Mouse (Mus musculus): Measurements from ENCODE around the gene Mfsd6. TPM values are rescaled to one million over a fixed set of nuclear protein-coding genes. Genes with fewer than 3 reads are reported as not detected.
"Not testable (repeated sequence)": the region's sequence is repeated elsewhere in the genome, so short reads cannot be mapped to it uniquely, and the experiment has no call there.

Gene Mfsd6
- total RNA-seq, 1 experiment, result 0.98 TPM

DNA sequence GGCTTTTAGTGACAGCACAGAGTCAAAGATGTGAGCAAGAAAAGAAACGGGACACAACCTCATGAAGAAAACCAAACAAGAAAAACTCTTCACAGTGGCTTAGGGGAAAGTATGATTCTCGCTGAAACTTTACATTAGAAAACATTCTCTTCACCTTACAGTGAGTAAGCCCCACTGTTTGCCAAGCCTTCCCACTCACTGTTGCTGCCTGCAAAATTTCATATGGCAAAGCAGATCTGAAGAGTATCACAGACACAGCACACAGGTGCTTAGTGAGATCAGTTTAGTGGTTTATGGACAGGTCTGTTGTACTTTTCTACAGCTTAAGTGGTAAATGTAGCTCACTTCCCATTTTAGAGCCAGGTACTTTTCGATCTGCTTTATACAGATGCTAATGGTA is 20.2 kb downstream of the Mfsd6 start:
- Histone ChIP-seq H3K27ac (ENCODE audit: insufficient read depth, low read depth, low read length, poor library complexity, severe bottlenecking) (no peak overlapping the region), H3K4me1 (ENCODE audit: control insufficient read depth in 2 of 2, insufficient read depth in 2 of 2, low read length in 2 of 2, poor library complexity in 1 of 2) (no peaks in the 10 kb centered on the region), H3K36me3 (ENCODE audit: control insufficient read depth, insufficient read depth, low read length, poor library complexity, severe bottlenecking) (no peaks in the 10 kb centered on the region), H3K4me3 (ENCODE audit: insufficient read depth in 1 of 2, low read depth in 1 of 2, low read length in 2 of 2, poor library complexity in 1 of 2, severe bottlenecking in 1 of 2) (no peak overlapping the region), H3K9ac (ENCODE audit: insufficient read depth, low read depth, low read length, poor library complexity, severe bottlenecking) (no peak overlapping the region), H3K9me3 (ENCODE audit: control insufficient read depth, insufficient read depth, low read depth, low read length) (no peaks in the 10 kb centered on the region)
- in situ Hi-C loops (cut with MboI; ENCODE audit: low sequenced_read_pairs in 2 of 2, unreplicated experiment in 2 of 2), result no loop called here
- DNase-seq (ENCODE audit: low read depth, low spot score), result no peak
- no peak for TF ChIP-seq MAFK (IDR thresholded peaks at IDR 0.05; ENCODE audit: insufficient read depth, low read depth, low read length)
- TF ChIP-seq HCFC1 (IDR thresholded peaks at IDR 0.05; ENCODE audit: borderline replicate concordance, insufficient read depth, low read length), result no peak
- TF ChIP-seq ZNF384 (IDR thresholded peaks at IDR 0.05; ENCODE audit: low read depth, low read length), result no peak
- no peak for TF ChIP-seq ZC3H11A (IDR thresholded peaks at IDR 0.05; ENCODE audit: borderline replicate concordance, low read depth, low read length)
- TF ChIP-seq CHD2 (IDR thresholded peaks at IDR 0.05; ENCODE audit: low read depth, low read length), result no peak

- H3K36me3 ChIP-seq (ENCODE audit: control insufficient read depth, insufficient read depth, low read length, poor library complexity, severe bottlenecking), result no peaks in the 10 kb centered on the region
- in situ Hi-C loops (cut with MboI; ENCODE audit: low sequenced_read_pairs in 2 of 2, unreplicated experiment in 2 of 2), result no loop called here
- no peak overlapping the region for H3K9ac ChIP-seq (ENCODE audit: insufficient read depth, low read depth, low read length, poor library complexity, severe bottlenecking)
- DNase-seq (ENCODE audit: low read depth, low spot score), result no peak
- no peak overlapping the region for H3K27ac ChIP-seq (ENCODE audit: insufficient read depth, low read depth, low read length, poor library complexity, severe bottlenecking)
- no peaks in the 10 kb centered on the region for H3K4me1 ChIP-seq (ENCODE audit: control insufficient read depth in 2 of 2, insufficient read depth in 2 of 2, low read length in 2 of 2, poor library complexity in 1 of 2)
- no peaks in the 10 kb centered on the region for H3K9me3 ChIP-seq (ENCODE audit: control insufficient read depth, insufficient read depth, low read depth, low read length)
- TF ChIP-seq CHD2 (IDR thresholded peaks at IDR 0.05; ENCODE audit: low read depth, low read length) (no peak), MAFK (IDR thresholded peaks at IDR 0.05; ENCODE audit: insufficient read depth, low read depth, low read length) (no peak), ZC3H11A (IDR thresholded peaks at IDR 0.05; ENCODE audit: borderline replicate concordance, low read depth, low read length) (no peak), ZNF384 (IDR thresholded peaks at IDR 0.05; ENCODE audit: low read depth, low read length) (no peak), HCFC1 (IDR thresholded peaks at IDR 0.05; ENCODE audit: borderline replicate concordance, insufficient read depth, low read length) (no peak)
- H3K4me3 ChIP-seq (ENCODE audit: insufficient read depth in 1 of 2, low read depth in 1 of 2, low read length in 2 of 2, poor library complexity in 1 of 2, severe bottlenecking in 1 of 2), result no peak overlapping the region
Measured at GRCm38 (mm10) chr1:52702738-52703491, 24.3 kb downstream of the Mfsd6 start.

GRCm38 (mm10) chr1:52701941-52702340 is 25.3 kb downstream of the Mfsd6 start:
- H3K27ac ChIP-seq (ENCODE audit: insufficient read depth, low read depth, low read length, poor library complexity, severe bottlenecking), result no peak overlapping the region
- no peak overlapping the region for H3K9ac ChIP-seq (ENCODE audit: insufficient read depth, low read depth, low read length, poor library complexity, severe bottlenecking)
- TF ChIP-seq MAFK (IDR thresholded peaks at IDR 0.05; ENCODE audit: insufficient read depth, low read depth, low read length) (no peak), HCFC1 (IDR thresholded peaks at IDR 0.05; ENCODE audit: borderline replicate concordance, insufficient read depth, low read length) (no peak), CHD2 (IDR thresholded peaks at IDR 0.05; ENCODE audit: low read depth, low read length) (no peak), ZC3H11A (IDR thresholded peaks at IDR 0.05; ENCODE audit: borderline replicate concordance, low read depth, low read length) (no peak), ZNF384 (IDR thresholded peaks at IDR 0.05; ENCODE audit: low read depth, low read length) (no peak)
- H3K4me1 ChIP-seq (ENCODE audit: control insufficient read depth in 2 of 2, insufficient read depth in 2 of 2, low read length in 2 of 2, poor library complexity in 1 of 2), result no peaks in the 10 kb centered on the region
- H3K36me3 ChIP-seq (ENCODE audit: control insufficient read depth, insufficient read depth, low read length, poor library complexity, severe bottlenecking), result no peaks in the 10 kb centered on the region
- in situ Hi-C loops (cut with MboI; ENCODE audit: low sequenced_read_pairs in 2 of 2, unreplicated experiment in 2 of 2), result no loop called here
- no peak for DNase-seq (ENCODE audit: low read depth, low spot score)
- H3K4me3 ChIP-seq (ENCODE audit: insufficient read depth in 1 of 2, low read depth in 1 of 2, low read length in 2 of 2, poor library complexity in 1 of 2, severe bottlenecking in 1 of 2), result no peak overlapping the region
- no peaks in the 10 kb centered on the region for H3K9me3 ChIP-seq (ENCODE audit: control insufficient read depth, insufficient read depth, low read depth, low read length)

DNA sequence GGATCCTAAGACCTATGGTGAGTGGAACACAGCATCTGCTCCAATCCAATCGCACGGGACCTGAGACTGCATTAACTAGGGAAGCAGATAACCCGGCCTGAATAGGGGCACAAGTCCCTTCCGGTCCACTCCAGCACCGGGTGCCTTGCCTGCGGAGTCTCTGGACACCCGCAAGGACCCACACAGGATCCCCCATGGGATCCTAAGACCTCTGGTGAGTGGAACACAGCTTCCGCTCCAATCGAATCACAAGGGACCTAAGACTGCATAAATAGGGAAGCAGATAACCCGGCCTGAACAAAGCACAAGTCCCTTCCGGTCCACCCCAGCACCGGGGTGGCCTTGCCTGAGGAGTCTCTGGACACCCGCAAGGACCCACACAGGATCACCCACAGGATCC is 32.8 kb downstream of the Mfsd6 start:
- H3K9me3 ChIP-seq (ENCODE audit: control insufficient read depth, insufficient read depth, low read depth, low read length); H3K27ac ChIP-seq (ENCODE audit: insufficient read depth, low read depth, low read length, poor library complexity, severe bottlenecking); H3K9ac ChIP-seq (ENCODE audit: insufficient read depth, low read depth, low read length, poor library complexity, severe bottlenecking); H3K4me1 ChIP-seq (ENCODE audit: control insufficient read depth in 2 of 2, insufficient read depth in 2 of 2, low read length in 2 of 2, poor library complexity in 1 of 2); H3K36me3 ChIP-seq (ENCODE audit: control insufficient read depth, insufficient read depth, low read length, poor library complexity, severe bottlenecking); in situ Hi-C loops (cut with MboI; ENCODE audit: low sequenced_read_pairs in 2 of 2, unreplicated experiment in 2 of 2); DNase-seq (ENCODE audit: low read depth, low spot score); H3K4me3 ChIP-seq (ENCODE audit: insufficient read depth in 1 of 2, low read depth in 1 of 2, low read length in 2 of 2, poor library complexity in 1 of 2, severe bottlenecking in 1 of 2): not testable (repeated sequence)

- no peak overlapping the region for H3K9ac ChIP-seq (ENCODE audit: insufficient read depth, low read depth, low read length, poor library complexity, severe bottlenecking)
- no peak overlapping the region for H3K4me3 ChIP-seq (ENCODE audit: insufficient read depth in 1 of 2, low read depth in 1 of 2, low read length in 2 of 2, poor library complexity in 1 of 2, severe bottlenecking in 1 of 2)
- DNase-seq (ENCODE audit: low read depth, low spot score), result no peak
- no peak for TF ChIP-seq MAFK (IDR thresholded peaks at IDR 0.05; ENCODE audit: insufficient read depth, low read depth, low read length)
- no peak for TF ChIP-seq HCFC1 (IDR thresholded peaks at IDR 0.05; ENCODE audit: borderline replicate concordance, insufficient read depth, low read length)
- no peak for TF ChIP-seq ZNF384 (IDR thresholded peaks at IDR 0.05; ENCODE audit: low read depth, low read length)
- TF ChIP-seq CHD2 (IDR thresholded peaks at IDR 0.05; ENCODE audit: low read depth, low read length), result no peak
- no peak for TF ChIP-seq ZC3H11A (IDR thresholded peaks at IDR 0.05; ENCODE audit: borderline replicate concordance, low read depth, low read length)
- no peaks in the 10 kb centered on the region for H3K9me3 ChIP-seq (ENCODE audit: control insufficient read depth, insufficient read depth, low read depth, low read length)
- in situ Hi-C loops (cut with MboI; ENCODE audit: low sequenced_read_pairs in 2 of 2, unreplicated experiment in 2 of 2), result no loop called here
- H3K36me3 ChIP-seq (ENCODE audit: control insufficient read depth, insufficient read depth, low read length, poor library complexity, severe bottlenecking), result no peaks in the 10 kb centered on the region
- H3K27ac ChIP-seq (ENCODE audit: insufficient read depth, low read depth, low read length, poor library complexity, severe bottlenecking), result no peak overlapping the region
- H3K4me1 ChIP-seq (ENCODE audit: control insufficient read depth in 2 of 2, insufficient read depth in 2 of 2, low read length in 2 of 2, poor library complexity in 1 of 2), result no peaks in the 10 kb centered on the region; a peak in 1 of 4 replicates
Measured at GRCm38 (mm10) chr1:52687636-52688035, 39.6 kb downstream of the Mfsd6 start.

Measured in ES-E14 (cell line).